Mouse (Mus musculus): Measurements from ENCODE around the gene Prrx1. TPM values are rescaled to one million over a fixed set of nuclear protein-coding genes. Genes with fewer than 3 reads are reported as not detected.

Prrx1 gene
- 0.76 and 0.84 TPM in 2 replicates for polyA plus RNA-seq (2012; rRNA removed)

GRCm38 (mm10) chr1:163313101-163313773 lies at the start of gene Prrx1:
Prrx1 (minus strand) TSS chr1:163313710.
- Histone ChIP-seq H3K36me3 (ENCODE audit: control insufficient read depth, insufficient read depth, low read length) (no peaks in the 10 kb centered on the region), H3K4me3 (ENCODE audit: low read depth, low read length) (peak within 1 kb of the TSS; percentile 64), H3K27me3 (ENCODE audit: control insufficient read depth, insufficient read depth, low read length) (peaks cover 80% of the 10 kb centered on the region), H3K27ac (ENCODE audit: insufficient read depth, low read depth, low read length) (no peak within 1 kb of the TSS), H3K4me1 (ENCODE audit: control insufficient read depth, insufficient read depth, insufficient read length, low read length) (peaks cover 10% of the 10 kb centered on the region)
- no peak for TF ChIP-seq CTCF (IDR thresholded peaks at IDR 0.05; ENCODE audit: extremely low read depth, insufficient read length, insufficient replicate concordance, low read depth, low read length)
- 6% methylated on average over 17 of the region's 17 CpGs for WGBS

GRCm38 (mm10) chr1:163362202-163362601 lies 48.7 kb upstream of the Prrx1 start:
- 68% methylated on average over 8 of the region's 8 CpGs for WGBS
- no peak for TF ChIP-seq CTCF (IDR thresholded peaks at IDR 0.05; ENCODE audit: extremely low read depth, insufficient read length, insufficient replicate concordance, low read depth, low read length)
- TF ChIP-seq POLR2A (IDR thresholded peaks at IDR 0.05; ENCODE audit: low read depth, low read length): no peak
- Histone ChIP-seq H3K27me3 (ENCODE audit: control insufficient read depth, insufficient read depth, low read length) (no peaks in the 10 kb centered on the region), H3K4me1 (ENCODE audit: control insufficient read depth, insufficient read depth, insufficient read length, low read length) (no peaks in the 10 kb centered on the region), H3K4me3 (ENCODE audit: low read depth, low read length) (no peak overlapping the region), H3K36me3 (ENCODE audit: control insufficient read depth, insufficient read depth, low read length) (no peaks in the 10 kb centered on the region), H3K27ac (ENCODE audit: insufficient read depth, low read depth, low read length) (no peak overlapping the region)

GRCm38 (mm10) chr1:163361376-163361775 lies 47.9 kb upstream of the Prrx1 start:
- Histone ChIP-seq H3K27me3 (ENCODE audit: control insufficient read depth, insufficient read depth, low read length) (no peaks in the 10 kb centered on the region), H3K27ac (ENCODE audit: insufficient read depth, low read depth, low read length) (no peak overlapping the region), H3K4me3 (ENCODE audit: low read depth, low read length) (no peak overlapping the region), H3K36me3 (ENCODE audit: control insufficient read depth, insufficient read depth, low read length) (no peaks in the 10 kb centered on the region), H3K4me1 (ENCODE audit: control insufficient read depth, insufficient read depth, insufficient read length, low read length) (no peaks in the 10 kb centered on the region)
- 70% methylated on average over 5 of the region's 5 CpGs for WGBS
- no peak for TF ChIP-seq POLR2A (IDR thresholded peaks at IDR 0.05; ENCODE audit: low read depth, low read length)
- TF ChIP-seq CTCF (IDR thresholded peaks at IDR 0.05; ENCODE audit: extremely low read depth, insufficient read length, insufficient replicate concordance, low read depth, low read length): no peak

GRCm38 (mm10) chr1:163360796-163361195 lies 47.3 kb upstream of the Prrx1 start:
- H3K4me3 ChIP-seq (ENCODE audit: low read depth, low read length): no peak overlapping the region
- 67% methylated on average over 6 of the region's 6 CpGs for WGBS
- H3K36me3 ChIP-seq (ENCODE audit: control insufficient read depth, insufficient read depth, low read length): no peaks in the 10 kb centered on the region
- TF ChIP-seq POLR2A (IDR thresholded peaks at IDR 0.05; ENCODE audit: low read depth, low read length) (no peak), CTCF (IDR thresholded peaks at IDR 0.05; ENCODE audit: extremely low read depth, insufficient read length, insufficient replicate concordance, low read depth, low read length) (no peak)
- no peak overlapping the region for H3K27ac ChIP-seq (ENCODE audit: insufficient read depth, low read depth, low read length)
- no peaks in the 10 kb centered on the region for H3K4me1 ChIP-seq (ENCODE audit: control insufficient read depth, insufficient read depth, insufficient read length, low read length)
- H3K27me3 ChIP-seq (ENCODE audit: control insufficient read depth, insufficient read depth, low read length): no peaks in the 10 kb centered on the region

GRCm38 (mm10) chr1:163359521-163359920 lies 46.0 kb upstream of the Prrx1 start:
- TF ChIP-seq CTCF (IDR thresholded peaks at IDR 0.05; ENCODE audit: extremely low read depth, insufficient read length, insufficient replicate concordance, low read depth, low read length): no peak
- TF ChIP-seq POLR2A (IDR thresholded peaks at IDR 0.05; ENCODE audit: low read depth, low read length): no peak
- H3K4me1 ChIP-seq (ENCODE audit: control insufficient read depth, insufficient read depth, insufficient read length, low read length): no peaks in the 10 kb centered on the region
- H3K4me3 ChIP-seq (ENCODE audit: low read depth, low read length): no peak overlapping the region
- no peak overlapping the region for H3K27ac ChIP-seq (ENCODE audit: insufficient read depth, low read depth, low read length)
- no peaks in the 10 kb centered on the region for H3K36me3 ChIP-seq (ENCODE audit: control insufficient read depth, insufficient read depth, low read length)
- WGBS: 89% methylated on average over 3 of the region's 3 CpGs
- no peaks in the 10 kb centered on the region for H3K27me3 ChIP-seq (ENCODE audit: control insufficient read depth, insufficient read depth, low read length)

GRCm38 (mm10) chr1:163358165-163358564 lies 44.7 kb upstream of the Prrx1 start:
- no peaks in the 10 kb centered on the region for H3K36me3 ChIP-seq (ENCODE audit: control insufficient read depth, insufficient read depth, low read length)
- TF ChIP-seq POLR2A (IDR thresholded peaks at IDR 0.05; ENCODE audit: low read depth, low read length): no peak
- no peak for TF ChIP-seq CTCF (IDR thresholded peaks at IDR 0.05; ENCODE audit: extremely low read depth, insufficient read length, insufficient replicate concordance, low read depth, low read length)
- WGBS: 38% methylated on average over 7 of the region's 7 CpGs

GRCm38 (mm10) chr1:163357733-163358132 lies 44.2 kb upstream of the Prrx1 start:
- Histone ChIP-seq H3K36me3 (ENCODE audit: control insufficient read depth, insufficient read depth, low read length) (no peaks in the 10 kb centered on the region), H3K27ac (ENCODE audit: insufficient read depth, low read depth, low read length) (no peak overlapping the region), H3K27me3 (ENCODE audit: control insufficient read depth, insufficient read depth, low read length) (no peaks in the 10 kb centered on the region), H3K4me3 (ENCODE audit: low read depth, low read length) (no peak overlapping the region), H3K4me1 (ENCODE audit: control insufficient read depth, insufficient read depth, insufficient read length, low read length) (no peaks in the 10 kb centered on the region)
- TF ChIP-seq POLR2A (IDR thresholded peaks at IDR 0.05; ENCODE audit: low read depth, low read length) (no peak), CTCF (IDR thresholded peaks at IDR 0.05; ENCODE audit: extremely low read depth, insufficient read length, insufficient replicate concordance, low read depth, low read length) (no peak)
- 15% methylated on average over 6 of the region's 6 CpGs for WGBS

More at GRCm38 (mm10) chr1:163358165-163358564, 44.7 kb upstream of the Prrx1 start:
- no peaks in the 10 kb centered on the region for H3K27me3 ChIP-seq (ENCODE audit: control insufficient read depth, insufficient read depth, low read length)
- no peak overlapping the region for H3K4me3 ChIP-seq (ENCODE audit: low read depth, low read length)
- no peaks in the 10 kb centered on the region for H3K4me1 ChIP-seq (ENCODE audit: control insufficient read depth, insufficient read depth, insufficient read length, low read length)
- no peak overlapping the region for H3K27ac ChIP-seq (ENCODE audit: insufficient read depth, low read depth, low read length)

All from small intestine, adult 2 months (tissue).